Mouse (Mus musculus) MEL (cell line): ENCODE results near the gene Cdc42bpa. TPM values are rescaled to one million over a fixed set of nuclear protein-coding genes. Genes with fewer than 3 reads are reported as not detected.
A peak's percentile ranks its signal among the peaks of the same experiment; 100 is the strongest.

ENCODE experiments used
- DNase-seq: peaks from one replicate; pipeline ENCODE4 v3.0.0; 2011; ENCODE audit warnings: low read depth, low spot score
- H3K27ac ChIP-seq: 2 replicates; pipeline ENCODE4 v1.5.1; 2012; ENCODE audit warnings: low read depth, mild to moderate bottlenecking, control low read depth, low read length, moderate library complexity; ENCODE audit not compliant: control insufficient read depth
- H3K27me3 ChIP-seq, 2 experiments: fragments of 150-350 bp in 1 of 2; sonication (generic) in 1 of 2; 2 replicates each; pipeline ENCODE4 v1.6.1; 2012; ENCODE audit warnings: low read length in 2 of 2, mild to moderate bottlenecking in 2 of 2, improper control_type of control experiment in 1 of 2, moderate library complexity in 1 of 2; ENCODE audit not compliant: insufficient read depth in 2 of 2, control insufficient read depth in 1 of 2
- H3K36me3 ChIP-seq, 2 experiments: 2 replicates each; pipeline ENCODE4 v1.6.1; 2012 to 2014; ENCODE audit warnings: low read length in 2 of 2, improper control_type of control experiment in 1 of 2, inconsistent platforms in 1 of 2, mild to moderate bottlenecking in 1 of 2; ENCODE audit not compliant: insufficient read depth in 2 of 2, control insufficient read depth in 1 of 2
- H3K4me1 ChIP-seq, 2 experiments: fragments of 150-350 bp in 1 of 2; sonication (generic) in 1 of 2; 2 replicates each; pipeline ENCODE4 v1.6.1; 2012; ENCODE audit warnings: low read length in 2 of 2, improper control_type of control experiment in 1 of 2, mild to moderate bottlenecking in 1 of 2; ENCODE audit not compliant: insufficient read depth in 2 of 2, control insufficient read depth in 1 of 2
- H3K4me3 ChIP-seq, 2 experiments: fragments of 150-350 bp in 1 of 2; sonication (generic) in 1 of 2; 2 replicates each; pipeline ENCODE4 v1.5.1; 2012; ENCODE audit warnings: low read depth in 2 of 2, low read length in 2 of 2, mild to moderate bottlenecking in 2 of 2, moderate library complexity in 2 of 2, control low read depth in 1 of 2, improper control_type of control experiment in 1 of 2; ENCODE audit not compliant: control insufficient read depth in 1 of 2, insufficient read depth in 1 of 2
- H3K79me2 ChIP-seq: 2 replicates; pipeline ENCODE4 v1.6.1; 2012; ENCODE audit warnings: mild to moderate bottlenecking, low read length, moderate library complexity; ENCODE audit not compliant: control insufficient read depth, poor library complexity, insufficient read depth
- H3K9ac ChIP-seq: 2 replicates; pipeline ENCODE4 v1.6.1; 2012; ENCODE audit warnings: low read depth, mild to moderate bottlenecking, control low read depth, low read length, moderate library complexity; ENCODE audit not compliant: control insufficient read depth, poor library complexity, severe bottlenecking
- H3K9me3 ChIP-seq: fragments of 150-350 bp; sonication (generic); replicated peaks from 2 replicates; pipeline ENCODE4 v1.6.1; 2012; ENCODE audit warnings: mild to moderate bottlenecking, low read length, improper control_type of control experiment, moderate library complexity; ENCODE audit not compliant: insufficient read depth
- BHLHE40 ChIP-seq: IDR thresholded peaks from 2 replicates; pipeline ENCODE4 v1.6.1; 2012; ENCODE audit warnings: low read depth, mild to moderate bottlenecking, inconsistent platforms, low read length, improper control_type of control experiment, borderline replicate concordance
- CHD1 ChIP-seq: IDR thresholded peaks from 2 replicates; pipeline ENCODE4 v1.6.1; 2012; ENCODE audit warnings: low read depth, mild to moderate bottlenecking, inconsistent platforms, low read length, improper control_type of control experiment
- ETS1 ChIP-seq: IDR thresholded peaks from 2 replicates; pipeline ENCODE4 v1.6.1; 2012; ENCODE audit warnings: low read depth, mild to moderate bottlenecking, inconsistent platforms, low read length, improper control_type of control experiment, moderate library complexity
- GABPA ChIP-seq: IDR thresholded peaks from 2 replicates; pipeline ENCODE4 v1.6.1; 2012; ENCODE audit warnings: low read depth, mild to moderate bottlenecking, inconsistent platforms, low read length, improper control_type of control experiment, moderate library complexity
- MAFK ChIP-seq: IDR thresholded peaks from 2 replicates; pipeline ENCODE4 v1.6.1; 2011; ENCODE audit warnings: low read depth, mild to moderate bottlenecking, low read length, improper control_type of control experiment, borderline replicate concordance
- MAX ChIP-seq: IDR thresholded peaks from 2 replicates; pipeline ENCODE4 v1.6.1; 2011; ENCODE audit warnings: low read length, improper control_type of control experiment
- MAZ ChIP-seq: IDR thresholded peaks from 2 replicates; pipeline ENCODE4 v1.6.1; 2012; ENCODE audit warnings: low read depth, mild to moderate bottlenecking, inconsistent platforms, low read length, improper control_type of control experiment
- MEF2A ChIP-seq: IDR thresholded peaks from 2 replicates; pipeline ENCODE4 v1.6.1; 2014; ENCODE audit warnings: low read depth, mild to moderate bottlenecking, inconsistent platforms, low read length, improper control_type of control experiment; ENCODE audit not compliant: poor library complexity, insufficient replicate concordance, severe bottlenecking; ENCODE audit errors: extremely low read depth
- MXI1 ChIP-seq: IDR thresholded peaks from 2 replicates; pipeline ENCODE4 v1.6.1; 2011; ENCODE audit warnings: mild to moderate bottlenecking, low read depth, low read length, improper control_type of control experiment
- NELFE ChIP-seq: IDR thresholded peaks from 2 replicates; pipeline ENCODE4 v1.6.1; 2011; ENCODE audit warnings: low read depth, low read length, improper control_type of control experiment
- NRF1 ChIP-seq: IDR thresholded peaks from 2 replicates; pipeline ENCODE4 v1.6.1; 2014; ENCODE audit warnings: low read depth, mild to moderate bottlenecking, inconsistent platforms, low read length, improper control_type of control experiment, moderate library complexity; ENCODE audit not compliant: poor library complexity, insufficient read depth, severe bottlenecking
- RCOR1 ChIP-seq: IDR thresholded peaks from 2 replicates; pipeline ENCODE4 v1.6.1; 2012; ENCODE audit warnings: low read depth, mild to moderate bottlenecking, inconsistent platforms, low read length, improper control_type of control experiment
- SMC3 ChIP-seq: IDR thresholded peaks from 2 replicates; pipeline ENCODE4 v1.6.1; 2011; ENCODE audit warnings: low read depth, low read length, improper control_type of control experiment
- TBP ChIP-seq: IDR thresholded peaks from 2 replicates; pipeline ENCODE4 v1.8.0; 2011; ENCODE audit warnings: low read depth, low read length, improper control_type of control experiment
- TCF12 ChIP-seq: IDR thresholded peaks from 2 replicates; pipeline ENCODE4 v1.6.1; 2014; ENCODE audit warnings: low read depth, mild to moderate bottlenecking, inconsistent platforms, low read length, improper control_type of control experiment, moderate library complexity
- UBTF ChIP-seq: IDR thresholded peaks from 2 replicates; pipeline ENCODE4 v1.6.1; 2012; ENCODE audit warnings: low read depth, mild to moderate bottlenecking, inconsistent platforms, low read length, improper control_type of control experiment, moderate library complexity, borderline replicate concordance; ENCODE audit not compliant: insufficient read depth
- USF2 ChIP-seq, 2 experiments: IDR thresholded peaks; 2 replicates each; pipeline ENCODE4 v1.6.1; 2011 to 2012; ENCODE audit warnings: improper control_type of control experiment in 2 of 2, low read length in 2 of 2, borderline replicate concordance in 1 of 2, inconsistent platforms in 1 of 2, low read depth in 1 of 2, mild to moderate bottlenecking in 1 of 2; ENCODE audit not compliant: insufficient read depth in 1 of 2
- ZKSCAN1 ChIP-seq: IDR thresholded peaks from 2 replicates; pipeline ENCODE4 v1.6.1; 2012; ENCODE audit warnings: low read depth, mild to moderate bottlenecking, inconsistent platforms, low read length, improper control_type of control experiment, moderate library complexity
- ZNF384 ChIP-seq: IDR thresholded peaks from 2 replicates; pipeline ENCODE4 v1.6.1; 2012; ENCODE audit warnings: low read depth, mild to moderate bottlenecking, inconsistent platforms, low read length, improper control_type of control experiment
- polyA plus RNA-seq, 2 experiments: library from polyadenylated mRNA; stranded (reverse) in 1 of 2; unstranded in 1 of 2; fragments of >175 nt in 1 of 2; fragments of >200 nt in 1 of 2; gene quantifications; 2 replicates each; pipeline versions ENCODE4 v1.2.1 to v1.2.4; 2012; ENCODE audit warnings: low replicate concordance in 2 of 2, low read depth in 1 of 2; ENCODE audit not compliant: insufficient read length in 2 of 2, insufficient read depth in 1 of 2, missing spikeins in 1 of 2
- total RNA-seq: library from RNA; depleted of rRNA; stranded (reverse); fragments of 300-350 nt; gene quantifications from 2 replicates; pipeline ENCODE4 v1.2.3, GENCODE M21; 2012

Gene Cdc42bpa
- total and polyA plus RNA-seq, 3 experiments, result 7.7 to 14.6 TPM; not detected in 1

DNA sequence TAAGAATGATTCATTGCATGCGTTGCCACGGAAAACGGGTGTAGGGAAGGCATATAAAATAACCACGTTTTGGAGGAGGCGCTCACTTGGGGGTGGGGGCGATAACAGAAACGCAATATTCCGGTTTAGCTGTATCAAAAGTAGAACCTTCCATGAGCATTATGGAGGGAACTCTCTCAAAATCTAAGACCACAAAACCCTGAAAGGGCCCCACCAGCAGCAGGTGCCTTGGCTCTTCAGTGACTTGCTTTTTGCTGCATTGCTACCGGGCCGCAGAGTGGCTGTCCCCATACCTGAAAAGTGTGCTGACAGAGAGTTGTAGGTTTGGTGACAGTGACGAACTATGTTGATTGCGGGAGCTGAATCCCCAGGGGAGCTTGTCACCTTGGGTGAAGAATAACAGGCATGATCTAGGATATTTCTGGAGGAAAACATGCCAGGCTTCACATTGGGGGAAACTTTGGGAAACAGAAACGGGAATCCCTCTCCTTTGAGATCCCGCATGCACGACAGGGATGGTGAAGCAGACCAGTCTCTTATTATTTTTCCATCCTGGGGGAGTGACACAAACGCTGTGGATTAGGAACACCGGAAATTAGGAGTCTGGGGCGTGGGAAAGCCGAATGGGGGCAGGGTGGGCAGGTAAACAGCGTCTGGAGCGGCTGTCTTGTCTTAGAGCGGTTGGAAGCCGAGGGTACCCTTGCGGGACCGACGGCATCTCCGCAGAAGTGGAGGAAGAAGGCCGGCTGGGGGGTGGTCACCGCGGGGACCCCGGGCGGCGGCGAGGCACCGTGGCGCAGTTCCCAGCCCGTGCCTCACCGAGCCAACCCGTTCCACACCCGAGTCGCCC is 1.2 kb upstream of the Cdc42bpa start:
- peaks cover 4 to 9% of the 10 kb centered on the region in 2 experiments for H3K27me3 ChIP-seq
- peaks cover 25% of the 10 kb centered on the region for H3K79me2 ChIP-seq
- peak; percentile 26 for DNase-seq
- no peak overlapping the region for H3K27ac ChIP-seq
- peaks cover 5 to 7% of the 10 kb centered on the region in 2 experiments; a peak in 3 of 4 replicates for H3K4me1 ChIP-seq
- peaks cover 0 to 16% of the 10 kb centered on the region in 2 experiments; a peak in 2 of 4 replicates for H3K36me3 ChIP-seq
- TF ChIP-seq GABPA (no peak), NELFE (peak; percentile 1; the same call in 1 of the 2 replicates), UBTF (no peak), BHLHE40 (no peak), USF2 (IDR thresholded peaks at IDR 0.05; ENCODE audit: borderline replicate concordance in 1 of 2, insufficient read depth in 1 of 2, low read depth in 1 of 2, low read length in 2 of 2) (no peak), CHD1 (no peak)
- H3K9me3 ChIP-seq, result no peaks in the 10 kb centered on the region
- H3K4me3 ChIP-seq, result peak overlapping the region; percentile 74 to 89
- peak overlapping the region; percentile 93 for H3K9ac ChIP-seq

DNA sequence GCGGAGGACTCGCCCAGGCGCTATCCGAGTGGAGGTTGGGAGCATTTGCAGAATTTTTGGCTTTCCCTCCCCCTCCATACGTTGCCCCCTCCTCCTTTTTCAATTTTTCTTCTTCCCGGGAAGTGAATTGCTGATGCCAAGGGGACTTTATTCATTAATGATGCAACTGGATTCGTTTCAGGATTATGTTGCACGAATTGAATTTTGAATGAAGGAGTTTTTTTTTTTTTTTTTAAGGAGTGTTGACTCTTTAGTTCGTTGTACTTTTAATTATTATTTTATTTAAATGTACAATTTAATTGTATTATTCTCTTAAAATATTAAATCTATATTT is 238 bp downstream of the Cdc42bpa start:
- Histone ChIP-seq H3K36me3 (peaks cover 0 to 16% of the 10 kb centered on the region in 2 experiments; a peak in 2 of 4 replicates), H3K9ac (peak overlapping the region; percentile 99), H3K4me1 (peaks cover 5 to 7% of the 10 kb centered on the region in 2 experiments; a peak in 3 of 4 replicates), H3K27ac (peak overlapping the region; percentile 54), H3K4me3 (peak overlapping the region; percentile 87 to 100), H3K79me2 (peaks cover 27% of the 10 kb centered on the region), H3K9me3 (no peaks in the 10 kb centered on the region), H3K27me3 (peaks cover 0 to 9% of the 10 kb centered on the region in 2 experiments; a peak in 2 of 4 replicates)
- no peak for DNase-seq
- TF ChIP-seq RCOR1 (no peak), TBP (0 out of 2 replicates have a peak, but pooled peaks have one; percentile 56), ZNF384 (peak; percentile 74), MXI1 (peak; percentile 61; the same call in 1 of the 2 replicates), TCF12 (no peak), MEF2A (no peak), MAZ (no peak), MAX (no peak), NRF1 (no peak), ETS1 (no peak), MAFK (no peak), GABPA (no peak), ZKSCAN1 (no peak), SMC3 (no peak)
